Mouse (Mus musculus): Measurements from ENCODE around the gene Chn2.

Gene Chn2

DNA sequence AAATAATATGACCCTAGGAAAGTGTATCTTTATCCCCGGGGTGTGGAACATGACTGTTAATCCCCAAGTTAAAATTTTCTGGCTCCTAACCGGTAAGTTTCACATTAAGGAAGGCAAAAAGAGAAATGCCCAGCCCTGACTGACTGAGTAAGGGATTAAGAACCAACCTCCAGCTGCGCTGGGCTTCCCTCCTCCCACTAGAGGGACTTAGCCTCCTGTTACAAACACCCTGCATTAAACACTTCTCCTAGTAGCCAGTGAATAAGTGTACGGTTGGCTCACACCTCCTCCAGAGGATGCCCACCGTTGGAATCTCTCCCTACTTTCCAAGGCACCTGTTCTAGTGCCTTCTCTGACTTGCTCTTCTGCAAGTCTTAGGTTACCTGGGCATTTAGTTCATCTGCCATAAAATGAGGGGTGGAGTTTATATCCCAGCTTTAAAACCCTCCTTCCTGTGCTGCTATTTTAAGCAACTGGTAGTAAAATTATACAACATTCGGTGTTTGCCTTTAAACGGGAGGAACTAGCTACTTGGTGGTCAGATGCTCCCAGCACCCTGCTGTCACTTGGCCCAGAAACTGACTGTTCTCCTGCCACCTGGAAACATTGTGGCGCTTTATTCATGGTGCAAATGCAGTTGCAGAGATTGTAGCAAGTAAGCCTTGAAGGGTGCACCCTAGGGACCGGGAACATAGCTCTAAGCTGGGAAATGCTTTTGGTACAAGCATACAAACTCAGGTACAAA lies 294.5 kb downstream of the Chn2 start:
- no peak for DNase-seq (ENCODE audit: extremely low spot score)

DNA sequence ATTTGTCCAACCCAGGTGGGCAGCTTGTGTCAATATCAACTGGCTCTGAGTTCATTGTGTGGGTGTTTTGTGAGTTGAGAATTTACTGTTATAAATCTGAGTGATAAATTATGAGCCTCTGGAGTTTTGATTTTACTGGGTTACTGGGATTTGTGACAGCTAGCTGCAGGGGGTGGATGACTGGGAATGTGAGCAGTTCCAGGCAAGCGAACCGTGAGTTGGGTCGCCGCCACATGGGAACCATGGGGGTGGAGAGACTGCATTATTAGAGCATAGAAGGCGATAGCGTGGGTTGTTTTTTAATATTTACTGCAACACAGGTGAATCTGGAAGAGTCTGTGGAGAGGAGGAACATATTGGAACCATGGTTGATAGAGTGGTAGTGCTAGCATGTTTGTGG lies 298.0 kb downstream of the Chn2 start:
- DNase-seq (ENCODE audit: extremely low spot score), result no peak

DNA sequence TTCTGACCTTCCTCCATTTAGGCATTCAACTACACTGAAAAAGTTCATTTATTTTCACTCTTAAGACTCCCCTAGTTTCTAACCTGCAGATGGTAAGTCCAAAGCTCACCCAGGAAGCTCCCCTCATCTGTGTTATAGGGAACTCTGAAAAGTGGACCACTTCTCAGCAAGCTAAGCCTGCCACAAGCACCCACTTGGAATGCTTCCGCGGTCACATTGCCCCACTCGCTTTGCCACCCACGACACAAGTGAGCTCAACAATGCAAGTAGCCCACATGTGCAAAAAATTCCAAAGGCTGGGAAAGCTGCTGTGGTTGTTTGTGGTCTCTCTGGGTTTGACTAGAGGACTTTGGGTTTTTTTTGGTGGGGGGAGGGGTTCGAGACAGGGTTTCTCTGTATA lies 301.8 kb downstream of the Chn2 start:
- DNase-seq (ENCODE audit: extremely low spot score), result no peak

DNA sequence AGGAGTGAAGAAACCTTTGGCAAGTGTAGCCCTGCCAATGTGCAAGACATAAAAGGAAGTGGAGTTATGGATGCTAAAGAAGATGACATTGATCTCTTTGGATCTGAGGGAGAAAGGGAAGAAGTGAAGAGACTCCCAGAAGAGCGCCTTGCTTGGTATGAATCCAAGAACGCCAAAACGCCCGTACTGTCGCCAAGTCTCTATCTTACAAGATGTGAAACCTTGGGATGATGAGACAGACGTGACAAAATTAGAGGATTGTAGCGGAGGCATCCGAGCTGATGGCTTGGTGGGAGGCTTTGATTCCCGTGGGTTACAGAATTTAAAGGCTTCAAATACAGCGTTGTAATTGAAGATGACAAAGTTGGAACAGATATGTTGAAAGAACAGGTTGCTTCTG lies 302.9 kb downstream of the Chn2 start:
- DNase-seq (ENCODE audit: extremely low spot score), result no peak

All from embryo, embryonic 9.5 days (tissue).